In the genomic region with DNA sequence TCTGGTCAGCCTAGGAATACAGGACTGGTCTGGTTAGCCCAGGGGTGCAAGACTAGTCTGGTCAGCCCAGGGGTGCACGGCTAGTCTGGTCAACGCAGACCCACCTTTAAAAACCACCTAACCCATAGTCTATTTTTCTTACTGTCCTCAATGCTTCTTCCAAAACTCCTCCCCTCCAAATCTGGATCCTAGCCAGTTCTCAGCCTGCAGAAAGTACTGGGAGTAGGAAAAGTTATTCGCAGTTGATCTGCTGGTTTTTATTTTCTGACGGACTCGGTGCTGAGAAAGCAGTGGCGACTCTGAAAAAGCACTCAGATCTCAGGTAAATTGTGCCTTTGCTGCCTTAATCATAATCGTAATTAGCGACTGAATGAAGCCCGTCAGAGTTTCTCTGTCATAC, we compare ENCODE assay signal across 11 mouse cellular contexts. TPM values are rescaled to one million over a fixed set of nuclear protein-coding genes. Genes with fewer than 3 reads are reported as not detected.
A peak's percentile ranks its signal among the peaks of the same experiment; 100 is the strongest.
DNase-seq lines count a peak whose midpoint lies in the region.
"Had no signal": no experiment of that assay in that cellular context is flagged by ENCODE, and none has a peak within 500 bp of the region (broad histone marks: within the 10 kb centered on the region; RNA-seq: fewer than 3 reads in every experiment).

No protein-coding gene starts in this region.

- DNase-seq in adrenal gland, postnatal 14 days = peak; percentile 31
- DNase-seq in adrenal gland, adult 18-20 months (ENCODE audit: low spot score in 2 of 2) = no peak
- peak; percentile 25 for DNase-seq in kidney, adult 9 months
- DNase-seq in kidney, adult 8-10 months = no peak
- DNase-seq in lung, postnatal 14 days = peak; percentile 14
- no peak for DNase-seq in lung, postnatal 4 days
- DNase-seq in kidney, postnatal 36 days = peak; percentile 42 to 50
- DNase-seq in spleen, postnatal 14 days (ENCODE audit: low spot score in 2 of 2) = no peak
- DNase-seq: layer of hippocampus, postnatal 36 days; right cerebral cortex, postnatal 25 days; thymus, postnatal 25 days had no signal

RNA-seq across cellular contexts. Expression of a gene that starts 7.7 kb away (rescaled TPM):
- total RNA-seq in adrenal gland, postnatal 14 days (2021) = 10.1 and 11.0 TPM in 2 replicates
- total RNA-seq in adrenal gland, adult 18-20 months (2021) = 1 to 10 TPM; 8.0 to 9.8 TPM

Comparison
In these comparisons a context has a peak if more than half of its experiments do, and no peak if none do; other contexts are left out.
1. DNase-seq: peak in adrenal gland, postnatal 14 days (single experiment), kidney, adult 9 months (single experiment), lung, postnatal 14 days (single experiment) and kidney, postnatal 36 days (2 of 2); none in adrenal gland, adult 18-20 months (0 of 2), kidney, adult 8-10 months (0 of 2), lung, postnatal 4 days (0 of 2) and spleen, postnatal 14 days (0 of 2).